Mouse (Mus musculus) heart, adult 2 months (tissue): ENCODE measurements at regions not wholly inside any gene's neighbourhood (a gene's known extent, or its start where the extent isn't known, plus 50 kb on each side); places are given as distances from the start of the nearest gene placed in this dataset.
A peak's percentile ranks its signal among the peaks of the same experiment; 100 is the strongest.

ENCODE experiments used
- DNase-seq, 2 experiments: peaks; one replicate each; pipeline ENCODE4 v3.0.0; 2021
- H3K27ac ChIP-seq: fragments of 200-600 bp; 2 replicates; pipeline ENCODE4 v1.8.1; 2022
- H3K27me3 ChIP-seq: fragments of 200-500 bp; 2 replicates; pipeline ENCODE4 v1.6.1; 2012; ENCODE audit warnings: mild to moderate bottlenecking, low read length, inconsistent platforms, mixed read lengths; ENCODE audit not compliant: control insufficient read depth, insufficient read depth
- H3K36me3 ChIP-seq: fragments of 200-500 bp; 2 replicates; pipeline ENCODE4 v1.6.1; 2012; ENCODE audit warnings: low read length, inconsistent platforms; ENCODE audit not compliant: control insufficient read depth, insufficient read depth
- H3K4me1 ChIP-seq: fragments of 200-500 bp; 2 replicates; pipeline ENCODE4 v1.6.1; 2011; ENCODE audit warnings: low read length; ENCODE audit not compliant: control insufficient read depth, insufficient read depth
- H3K4me3 ChIP-seq: fragments of 200-600 bp; 2 replicates; pipeline ENCODE4 v1.8.1; 2022
- H3K79me2 ChIP-seq: fragments of 200-500 bp; replicated peaks from 2 replicates; pipeline ENCODE4 v1.6.1; 2012; ENCODE audit warnings: mild to moderate bottlenecking, inconsistent platforms, low read length, moderate library complexity, mixed read lengths; ENCODE audit not compliant: control insufficient read depth, insufficient read depth
- H3K9ac ChIP-seq: fragments of 200-500 bp; 2 replicates; pipeline ENCODE4 v1.6.1; 2012; ENCODE audit warnings: low read depth, mild to moderate bottlenecking, control low read depth, inconsistent platforms, low read length, mixed read lengths
- CTCF ChIP-seq: fragments of 200-600 bp; IDR thresholded peaks from 2 replicates; pipeline ENCODE4 v1.8.1; 2022; ENCODE audit warnings: antibody characterized with exemption, mild to moderate bottlenecking, moderate library complexity
- EP300 ChIP-seq: fragments of 200-500 bp; IDR thresholded peaks from 2 replicates; pipeline ENCODE4 v1.6.1; 2011; ENCODE audit warnings: low read depth, low read length, control low read depth; ENCODE audit not compliant: insufficient read depth
- POLR2A ChIP-seq: fragments of 200-500 bp; IDR thresholded peaks from 2 replicates; pipeline ENCODE4 v1.6.1; 2011; ENCODE audit warnings: mild to moderate bottlenecking, low read depth, low read length, control low read depth; ENCODE audit not compliant: insufficient read depth
- WGBS: fragments of 180-500 bp; shearing (Covaris S2); methylation state at CpG from one replicate; pipeline ENCODE4 v1.1.7; 2018; 5-methylcytosine and 5-hydroxymethylcytosine counted together
- intact Hi-C: fragments of 180-260 bp; cut with DNase I; formaldehyde crosslinking; loops from one replicate; pipeline ENCODE4 v1.15.1; 2025

GRCm38 (mm10) chr1:63854794-63855193, 85.7 kb upstream of the 4933402D24Rik start:
- Histone ChIP-seq H3K79me2 (no peaks in the 10 kb centered on the region), H3K4me3 (no peak overlapping the region), H3K9ac (no peak overlapping the region), H3K27ac (no peak overlapping the region), H3K4me1 (no peaks in the 10 kb centered on the region), H3K27me3 (no peaks in the 10 kb centered on the region), H3K36me3 (no peaks in the 10 kb centered on the region)
- no peak for DNase-seq
- intact Hi-C loops: no loop called here
- WGBS: 66% methylated on average over 3 of the region's 3 CpGs
- TF ChIP-seq EP300 (no peak), CTCF (peak; percentile 61)

GRCm38 (mm10) chr1:63851476-63852094, 82.5 kb upstream of the 4933402D24Rik start:
- no peak for DNase-seq
- H3K4me1 ChIP-seq: no peaks in the 10 kb centered on the region
- no peaks in the 10 kb centered on the region for H3K36me3 ChIP-seq
- TF ChIP-seq POLR2A (no peak), EP300 (no peak), CTCF (no peak)
- no peaks in the 10 kb centered on the region for H3K27me3 ChIP-seq
- H3K9ac ChIP-seq: no peak overlapping the region
- 86% methylated on average over 4 of the region's 4 CpGs for whole genome bisulfite sequencing
- H3K79me2 ChIP-seq: no peaks in the 10 kb centered on the region
- H3K4me3 ChIP-seq: no peak overlapping the region
- no peak overlapping the region for H3K27ac ChIP-seq
- intact Hi-C loops: no loop called here

DNA sequence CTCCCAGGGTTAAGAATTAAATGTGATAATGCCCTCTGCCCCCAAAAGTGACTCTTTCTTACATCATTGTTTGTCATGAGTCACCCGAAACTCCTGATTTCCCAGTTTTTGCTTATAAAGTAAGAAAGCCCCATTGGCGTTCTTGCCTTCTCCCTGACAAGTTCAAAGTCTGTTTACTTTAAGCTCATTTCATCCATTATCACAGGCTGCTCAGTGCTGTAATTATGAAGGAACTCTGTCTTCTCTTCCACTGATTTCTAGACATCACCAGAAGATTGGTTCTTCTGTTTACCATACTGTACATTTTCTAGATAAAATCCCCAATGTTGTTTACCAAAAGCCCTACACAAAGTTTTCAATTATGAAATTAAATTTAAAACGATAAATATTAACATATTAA, 81.2 kb upstream of the 4933402D24Rik start:
- no peak for DNase-seq
- no peaks in the 10 kb centered on the region for H3K36me3 ChIP-seq
- intact Hi-C loops: no loop called here
- no peaks in the 10 kb centered on the region for H3K79me2 ChIP-seq
- H3K4me1 ChIP-seq: no peaks in the 10 kb centered on the region
- no peaks in the 10 kb centered on the region for H3K27me3 ChIP-seq
- H3K27ac ChIP-seq: no peak overlapping the region
- H3K4me3 ChIP-seq: no peak overlapping the region
- H3K9ac ChIP-seq: no peak overlapping the region
- 83% methylated on average over 3 of the region's 3 CpGs for WGBS
- TF ChIP-seq CTCF (no peak), EP300 (no peak)

GRCm38 (mm10) chr1:63828174-63828844, 59.2 kb upstream of the 4933402D24Rik start:
- Histone ChIP-seq H3K79me2 (no peaks in the 10 kb centered on the region), H3K4me1 (no peaks in the 10 kb centered on the region), H3K4me3 (no peak overlapping the region), H3K27ac (no peak overlapping the region), H3K9ac (no peak overlapping the region), H3K27me3 (no peaks in the 10 kb centered on the region), H3K36me3 (no peaks in the 10 kb centered on the region)
- no peak for TF ChIP-seq EP300
- no peak for TF ChIP-seq CTCF
- no peak for TF ChIP-seq POLR2A
- 84% methylated on average over 5 of the region's 5 CpGs for WGBS
- intact Hi-C loops: no loop called here
- no peak for DNase-seq

GRCm38 (mm10) chr1:63820614-63821270, 51.7 kb upstream of the 4933402D24Rik start:
- no peak overlapping the region for H3K9ac ChIP-seq
- no peak overlapping the region for H3K4me3 ChIP-seq
- H3K36me3 ChIP-seq: no peaks in the 10 kb centered on the region
- WGBS: 76% methylated on average over 4 of the region's 4 CpGs
- no peaks in the 10 kb centered on the region for H3K27me3 ChIP-seq
- no peaks in the 10 kb centered on the region for H3K4me1 ChIP-seq
- H3K27ac ChIP-seq: no peak overlapping the region
- no peaks in the 10 kb centered on the region for H3K79me2 ChIP-seq
- no peak for DNase-seq
- intact Hi-C loops: no loop called here
- no peak for TF ChIP-seq EP300
- no peak for TF ChIP-seq CTCF
- TF ChIP-seq POLR2A: no peak
